Mouse (Mus musculus): ENCODE data around the gene Fbp1.
"Not testable (repeated sequence)": the region's sequence is repeated elsewhere in the genome, so short reads cannot be mapped to it uniquely, and the experiment has no call there.

Gene Fbp1

DNA sequence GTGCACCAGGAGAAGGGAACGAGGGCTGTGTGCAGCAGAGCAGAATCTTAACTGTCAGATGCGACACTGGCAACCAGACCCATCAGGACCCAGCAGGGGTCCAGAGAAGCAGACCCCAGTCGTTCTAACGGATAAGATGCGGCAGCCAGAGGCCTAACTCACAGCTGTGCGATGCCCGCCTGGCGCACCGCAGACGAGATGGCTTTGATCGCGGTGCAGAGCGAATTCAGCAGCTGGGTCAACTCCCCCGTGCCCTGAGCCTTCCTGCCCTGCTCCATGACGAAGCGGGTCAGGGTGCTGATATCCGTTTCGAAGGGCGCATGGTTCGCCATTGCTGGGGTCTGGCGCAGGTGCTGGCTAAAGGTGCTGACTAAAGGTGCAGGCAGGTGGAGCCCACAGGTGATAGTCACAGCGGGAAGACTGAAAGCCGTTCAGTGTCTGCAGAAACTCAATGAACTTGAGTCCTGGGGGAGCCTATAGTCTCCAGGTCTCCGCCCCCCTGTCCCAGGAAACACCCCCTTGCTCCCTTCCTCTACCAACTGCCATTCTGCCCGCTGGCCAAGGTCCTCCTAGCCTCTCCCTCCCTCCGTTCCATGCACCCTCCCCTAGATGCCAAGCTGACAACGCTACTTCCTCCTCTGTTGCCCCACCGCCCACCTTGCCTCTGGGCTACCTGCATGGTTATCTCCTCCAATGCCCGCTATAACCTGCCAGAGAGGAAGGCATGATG, at the start of gene Fbp1:
Gene Fbp1, minus strand, starts transcription at position 571 of the 730 bp plus-strand sequence.
- peak; percentile 90 for DNase-seq

DNA sequence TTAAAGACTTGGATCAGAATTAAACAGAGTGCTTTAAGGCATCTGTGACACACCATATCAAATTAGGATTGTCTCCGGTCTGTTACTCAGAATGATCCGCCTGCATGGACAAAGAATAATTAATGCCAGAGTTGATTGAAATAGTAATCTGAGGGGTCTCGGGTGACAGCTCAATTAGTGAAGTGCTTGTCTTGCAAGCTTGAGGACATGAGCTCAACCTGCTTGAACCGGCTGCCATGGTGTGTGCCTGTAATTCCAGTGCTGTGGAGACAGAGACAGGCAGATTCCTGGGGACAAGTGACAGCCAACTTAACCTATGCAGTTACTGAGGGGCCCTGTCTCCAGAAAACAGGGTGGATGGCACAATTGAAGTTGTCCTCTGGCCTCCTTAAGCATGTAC, 44.4 kb upstream of the Fbp1 start:
- DNase-seq, result no peak

DNA sequence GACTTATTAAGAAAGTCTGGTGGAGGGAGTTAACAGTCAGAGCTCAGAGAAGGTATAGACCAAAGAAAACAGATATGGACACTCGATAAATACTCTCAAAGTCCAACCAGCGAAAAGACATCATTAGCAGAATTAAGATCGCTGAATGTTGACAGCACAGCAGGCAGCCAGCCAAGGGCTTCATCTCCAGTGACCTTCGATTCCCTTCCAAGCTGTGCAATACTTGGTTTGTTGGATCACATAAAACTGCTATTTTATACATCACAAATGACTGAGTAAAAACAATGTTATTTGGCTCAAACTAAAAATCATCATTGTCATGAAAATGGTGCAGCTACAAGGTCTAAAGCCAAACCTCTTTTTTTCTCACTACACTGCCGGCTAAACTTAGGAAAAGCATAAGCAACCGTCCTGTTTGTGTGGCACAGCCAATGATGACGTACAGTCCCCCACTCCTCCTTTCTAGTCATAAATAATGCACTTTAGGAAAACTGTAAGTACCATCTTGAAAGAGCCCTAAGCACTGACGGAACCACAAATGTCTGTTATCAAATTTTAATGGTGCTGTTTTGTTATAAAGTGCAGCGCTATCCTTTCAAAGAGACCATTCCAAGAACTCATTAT, 41.8 kb upstream of the Fbp1 start:
- peak; percentile 36 for DNase-seq

DNA sequence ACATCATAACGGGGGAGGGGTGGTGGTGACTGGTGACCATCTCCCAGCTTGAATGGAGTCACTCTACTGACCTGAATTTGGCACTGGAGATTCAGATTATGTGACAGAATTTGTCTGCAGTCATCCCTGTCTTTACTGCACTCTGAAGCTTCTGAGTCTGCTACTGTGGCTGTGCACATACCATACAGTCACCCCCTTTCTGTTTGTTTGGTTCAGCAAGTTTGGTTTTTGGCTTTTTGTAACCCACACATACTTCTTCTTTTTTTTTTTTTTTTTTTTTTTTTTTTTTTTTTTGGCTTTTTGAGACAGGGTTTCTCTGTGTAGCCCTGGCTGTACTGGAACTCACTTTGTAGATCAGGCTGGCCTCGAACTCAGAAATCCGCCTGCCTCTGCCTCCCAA, 41.1 kb upstream of the Fbp1 start:
- DNase-seq, result not testable (repeated sequence)

DNA sequence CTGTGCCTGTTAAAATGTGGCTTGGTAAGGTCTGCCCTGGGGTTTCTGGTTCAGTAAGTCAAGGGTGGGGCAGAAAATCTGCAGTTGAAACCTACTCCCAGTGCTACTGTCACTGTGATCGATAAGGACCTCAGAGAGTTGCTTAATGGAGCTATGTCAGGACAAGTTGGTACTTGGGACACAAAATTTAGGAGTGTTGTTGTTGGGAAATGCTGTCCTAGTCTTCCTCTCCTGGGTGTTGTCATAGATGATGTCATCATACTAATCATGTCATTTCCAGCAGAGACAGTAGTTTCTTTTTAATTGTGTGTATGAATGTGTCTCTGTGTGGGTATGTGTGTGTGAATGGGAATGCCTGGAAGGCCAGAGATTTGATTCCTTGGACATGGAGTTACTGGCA, 39.4 kb upstream of the Fbp1 start:
- DNase-seq, result no peak

DNA sequence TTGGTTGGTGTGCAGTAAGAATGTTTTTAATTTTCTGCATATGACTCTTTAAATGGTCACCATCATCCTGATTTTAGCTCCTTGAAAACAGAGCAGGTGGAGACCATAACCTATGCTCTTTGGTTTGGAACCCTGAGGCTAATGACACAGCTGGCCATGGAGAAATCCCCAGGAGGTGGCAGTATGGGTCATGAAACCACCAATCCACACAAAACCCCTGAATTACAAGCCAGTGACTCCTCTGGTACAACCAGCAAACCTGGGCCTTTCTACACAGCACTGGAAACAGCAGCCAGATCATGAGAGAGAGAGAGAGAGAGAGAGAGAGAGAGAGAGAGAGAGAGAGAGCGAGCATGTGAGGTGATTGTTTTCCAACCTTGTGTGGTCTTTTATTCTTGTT, 38.4 kb upstream of the Fbp1 start:
- DNase-seq, result peak; percentile 56

DNA sequence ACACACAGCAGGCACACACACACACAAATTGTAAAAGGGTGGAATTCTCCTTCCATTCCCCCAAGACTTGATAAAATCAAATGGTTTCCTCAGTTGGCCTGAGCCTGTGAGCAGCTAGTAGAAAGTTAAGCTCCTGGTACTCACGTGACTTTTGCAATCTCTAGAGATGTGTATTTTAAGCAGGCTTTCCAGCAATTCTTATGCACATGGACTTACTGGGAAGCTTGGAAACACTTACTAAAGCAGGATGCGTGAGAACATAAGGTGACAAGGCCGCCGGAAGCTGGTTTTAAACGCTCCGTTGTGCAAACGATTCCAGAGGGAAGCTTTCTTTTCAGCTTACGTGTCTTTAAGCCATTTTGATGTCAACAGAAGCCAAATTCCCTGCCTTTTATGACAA, 35.1 kb upstream of the Fbp1 start:
- no peak for DNase-seq

DNA sequence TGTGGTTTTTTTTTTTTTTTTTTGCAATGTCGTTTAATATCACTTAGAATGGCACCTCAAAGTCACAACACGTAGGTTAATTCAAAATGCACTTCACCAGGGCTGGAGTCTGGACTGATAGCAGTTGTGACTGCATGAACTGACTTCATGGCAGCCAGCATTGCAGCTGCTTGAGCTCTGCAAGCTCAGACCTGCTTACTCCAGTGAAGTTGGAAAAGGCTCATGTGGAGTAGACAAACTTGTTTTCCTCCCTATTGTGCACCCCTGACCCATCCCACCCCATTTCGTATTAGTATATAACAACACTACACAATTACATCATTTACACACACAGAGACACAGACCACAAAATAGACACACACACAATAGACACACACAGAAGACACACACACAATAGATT, 34.6 kb upstream of the Fbp1 start:
- no peak for DNase-seq

DNA sequence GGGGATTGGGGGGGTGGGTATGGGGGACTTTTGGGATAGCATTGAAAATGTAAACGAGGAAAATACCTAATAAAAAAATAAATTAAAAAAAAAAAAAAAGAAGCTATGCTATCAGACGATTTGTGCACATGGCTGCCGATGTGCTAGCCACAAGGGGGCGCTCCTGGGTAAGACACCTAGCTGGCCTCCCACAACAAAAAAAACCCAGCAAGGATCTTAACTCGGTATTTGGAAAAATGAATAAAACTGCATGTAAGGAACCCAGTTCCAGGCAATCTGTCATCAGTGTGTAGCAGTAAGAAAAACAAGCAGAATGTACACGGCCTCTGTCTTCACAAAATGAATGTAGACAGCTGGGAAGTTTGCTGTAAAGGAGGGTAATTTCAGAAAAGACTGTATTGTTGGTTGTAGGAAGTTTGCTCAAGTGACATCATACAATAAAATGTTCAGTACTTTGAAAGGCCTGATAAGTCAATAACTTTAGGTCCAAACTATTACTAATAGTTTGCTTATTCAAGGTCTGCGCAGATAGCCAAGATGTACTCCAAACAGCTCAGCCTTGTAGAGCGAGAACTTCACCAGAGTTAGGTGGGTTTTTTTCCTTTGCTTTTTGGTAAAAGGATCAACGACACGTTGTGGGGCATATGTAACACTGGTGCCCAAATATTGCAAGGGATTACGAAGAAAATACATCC, 31.7 kb upstream of the Fbp1 start:
- DNase-seq, result peak; percentile 51

DNA sequence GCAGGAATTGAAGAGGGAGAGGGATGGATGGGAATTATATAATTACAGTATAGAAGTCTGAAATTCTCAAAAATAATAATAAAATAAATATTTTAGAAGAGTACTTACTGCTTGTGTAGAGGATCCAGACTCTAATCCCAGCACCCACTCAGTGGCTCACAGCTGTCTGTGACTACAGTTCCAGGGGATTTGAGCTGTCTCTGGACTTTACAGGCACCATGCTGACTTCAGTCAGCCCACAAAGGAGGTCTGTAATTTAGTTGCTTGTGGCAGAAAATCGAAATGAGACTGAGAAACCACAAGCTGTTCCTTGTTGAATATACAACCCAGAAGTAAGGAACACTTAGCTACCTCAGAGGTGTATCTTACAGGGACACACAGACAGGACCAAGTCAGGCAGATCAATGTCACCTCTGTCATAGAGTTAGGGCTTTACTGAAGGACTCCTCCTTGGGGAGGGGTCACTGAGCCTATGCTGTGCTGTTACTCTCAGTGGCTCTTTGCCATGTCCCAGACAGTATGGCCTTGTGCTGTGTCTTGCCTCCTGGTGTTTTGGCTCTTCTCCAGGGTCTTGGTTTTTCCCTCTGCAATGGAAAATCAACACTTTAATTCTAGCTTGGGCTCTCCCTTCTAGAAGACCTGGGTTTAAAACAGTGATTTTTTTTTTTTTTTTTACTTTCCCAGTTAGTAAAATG, 29.5 kb upstream of the Fbp1 start:
- DNase-seq, result no peak

DNA sequence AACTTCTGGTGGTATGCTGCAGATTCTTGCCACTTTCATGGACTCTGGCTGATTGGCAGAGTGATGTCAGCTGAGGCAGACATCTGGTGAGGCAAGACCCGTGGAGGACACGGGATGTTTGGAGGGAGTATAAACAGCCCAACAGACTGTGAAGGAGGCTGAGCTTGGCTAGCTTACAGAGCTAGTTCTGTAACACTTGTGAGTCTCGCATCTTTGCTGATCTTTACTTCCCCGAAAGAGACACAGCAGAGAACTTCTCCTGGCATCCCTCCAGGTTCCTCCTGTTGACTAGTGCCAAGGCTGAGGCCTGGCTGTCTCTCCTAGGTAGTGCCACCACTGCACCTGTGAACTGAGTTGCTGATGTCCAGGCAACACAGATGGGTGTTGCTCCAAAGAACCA, 28.6 kb upstream of the Fbp1 start:
- DNase-seq, result peak; percentile 80

DNA sequence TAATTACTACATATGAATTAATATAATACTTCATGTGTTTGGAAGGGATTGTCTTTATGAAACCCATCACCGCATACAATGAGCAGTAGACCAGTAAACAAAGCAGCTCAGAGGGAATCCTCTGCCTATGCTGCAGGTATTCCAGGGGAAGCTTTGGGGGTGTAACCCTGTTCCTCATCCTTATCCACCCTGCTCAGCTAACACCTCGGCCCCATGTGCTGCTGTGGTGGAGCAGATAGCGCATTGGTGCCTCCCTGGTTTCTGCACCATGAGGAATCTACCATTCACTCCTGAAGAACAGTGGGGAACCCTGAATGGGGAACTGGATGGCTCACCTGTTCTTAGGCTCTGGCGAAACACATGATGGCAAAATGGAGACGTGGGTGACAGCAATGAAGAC, 23.5 kb upstream of the Fbp1 start:
- no peak for DNase-seq

DNA sequence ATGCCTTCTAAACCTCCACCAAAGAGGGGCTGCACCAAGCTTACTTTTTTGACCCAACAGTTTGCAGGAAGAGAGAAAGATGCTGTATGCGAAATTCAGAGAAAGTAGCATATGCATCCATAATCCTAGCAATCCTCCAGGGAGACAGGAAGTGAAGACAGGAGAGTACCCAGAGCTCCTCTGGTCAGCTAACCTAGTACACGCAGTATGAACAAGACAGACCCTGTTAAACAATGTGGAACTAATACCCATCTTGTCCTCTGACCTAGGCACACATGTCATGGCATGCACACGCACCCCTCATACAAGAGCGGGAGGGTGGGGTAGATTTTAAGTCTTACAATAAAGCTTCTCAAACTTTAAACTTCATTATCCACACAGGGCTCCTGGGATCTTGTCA, 22.1 kb upstream of the Fbp1 start:
- DNase-seq, result no peak

DNA sequence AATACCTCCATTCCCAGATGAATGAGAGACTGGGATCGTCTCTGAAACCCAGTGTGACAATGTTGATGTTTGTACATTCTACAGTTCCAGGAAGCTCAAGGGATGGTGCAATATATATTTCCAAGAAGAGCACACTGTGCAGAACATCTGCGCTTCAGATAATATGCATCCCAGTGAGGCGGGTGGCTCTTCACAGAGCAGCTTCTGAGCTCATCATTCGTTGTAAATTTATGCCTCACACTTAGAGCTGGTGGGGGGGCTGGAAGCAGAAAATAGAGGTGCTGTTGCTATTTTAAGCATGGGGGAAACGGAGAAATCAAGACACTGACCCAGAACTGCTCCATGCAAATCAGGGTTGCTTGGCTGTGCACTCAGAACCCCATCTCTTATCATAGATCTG, 21.7 kb upstream of the Fbp1 start:
- no peak for DNase-seq

DNA sequence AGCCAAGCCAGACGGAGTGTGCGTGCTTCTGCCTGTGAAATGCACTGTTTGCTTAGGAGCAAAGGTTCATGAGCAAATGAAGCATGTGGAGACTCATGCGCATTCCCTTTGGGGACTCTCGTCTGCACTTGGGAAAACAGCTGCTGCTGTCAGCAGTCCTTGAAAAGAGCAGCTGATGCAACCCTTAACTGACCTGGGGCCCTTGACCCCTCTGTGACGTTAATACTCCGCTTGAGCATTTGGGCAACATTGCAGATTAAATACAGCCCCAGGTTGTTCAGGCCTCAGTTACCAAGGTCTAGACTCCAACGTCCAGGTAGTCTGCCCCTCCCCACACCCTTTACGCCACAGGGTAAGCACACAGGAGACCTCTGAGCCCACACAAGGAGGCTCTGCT, 20.1 kb upstream of the Fbp1 start:
- DNase-seq, result peak; percentile 96

DNA sequence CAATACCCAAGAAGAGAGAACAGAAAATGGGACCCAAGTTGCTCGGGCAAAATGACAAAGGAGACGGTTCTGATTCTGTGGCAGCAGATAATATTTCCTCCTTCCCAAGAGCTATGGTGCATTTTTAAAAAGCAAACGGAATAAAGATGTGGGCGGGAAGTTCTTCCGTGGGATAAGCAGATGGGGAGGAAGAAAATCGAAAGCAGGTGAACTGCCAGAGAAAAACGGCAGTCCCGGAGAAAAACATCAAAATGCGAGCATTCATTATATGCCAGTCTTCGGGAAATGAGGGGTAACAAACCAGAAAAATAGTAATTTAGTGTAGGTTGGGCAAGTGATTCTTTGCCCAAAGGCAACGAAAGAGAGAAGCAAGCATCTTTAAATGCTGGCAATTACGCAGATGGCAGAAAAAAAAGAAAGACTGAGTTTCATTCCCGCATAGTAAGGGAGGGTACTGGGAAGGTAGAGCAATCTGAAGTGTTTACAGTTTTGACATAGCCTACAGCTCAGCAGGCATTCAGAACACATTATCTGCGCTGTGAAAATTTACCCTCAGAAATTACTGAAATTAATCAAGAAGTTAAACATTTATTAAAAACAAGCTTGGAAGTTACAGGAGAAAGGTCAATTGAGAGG, 19.6 kb upstream of the Fbp1 start:
- no peak for DNase-seq

DNA sequence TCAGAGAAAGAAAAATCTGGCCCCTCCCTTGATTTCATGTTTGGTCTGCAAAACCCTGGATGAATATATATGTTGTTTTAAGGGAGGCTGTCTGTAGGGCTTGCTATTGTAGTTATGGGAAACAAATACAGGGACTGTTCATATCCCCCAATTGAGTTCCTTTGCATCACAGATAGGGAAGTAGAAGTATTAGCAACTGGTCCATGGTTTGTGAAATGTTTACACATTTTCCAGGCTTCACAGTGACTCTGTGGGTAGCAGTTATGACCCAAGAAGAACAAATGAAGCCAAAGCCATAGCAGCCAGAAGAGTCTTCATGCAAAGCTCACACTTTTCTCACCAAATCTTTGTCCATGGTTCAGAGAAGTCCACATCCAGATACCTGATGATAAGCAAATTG, 13.1 kb upstream of the Fbp1 start:
- no peak for DNase-seq

DNA sequence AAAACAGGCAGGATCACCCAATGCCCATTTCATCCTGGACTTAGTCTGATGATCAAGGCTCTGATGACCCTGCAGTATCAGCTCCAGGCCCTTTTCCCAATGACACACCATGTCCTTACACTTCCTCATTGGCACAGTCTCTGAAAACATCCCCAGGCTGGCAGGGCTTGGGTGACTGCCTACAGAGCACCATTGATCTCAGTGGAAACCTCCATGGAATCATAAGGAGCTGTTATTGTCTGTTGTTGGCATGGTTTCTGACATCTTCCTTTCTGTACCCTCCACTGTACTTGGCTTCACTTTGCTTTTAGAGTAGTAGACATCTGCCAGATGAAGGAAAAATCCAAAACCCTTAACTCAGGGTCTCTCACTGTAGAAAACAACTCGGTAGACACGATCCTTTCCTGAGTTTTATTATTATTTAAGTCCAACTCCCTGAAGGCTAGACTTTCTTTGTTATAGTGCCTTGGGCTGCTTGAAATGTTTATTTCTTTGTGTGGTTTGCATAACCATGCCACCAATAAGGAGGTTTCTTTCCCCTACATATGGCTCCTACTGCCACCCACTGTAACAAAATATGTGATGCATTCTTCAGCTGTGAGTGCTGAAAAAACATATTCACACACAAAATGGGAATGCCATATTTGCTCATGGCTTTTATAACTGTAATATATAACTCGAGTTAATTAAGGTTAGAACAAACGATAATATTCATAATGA, 10.0 kb upstream of the Fbp1 start:
- DNase-seq, result no peak

DNA sequence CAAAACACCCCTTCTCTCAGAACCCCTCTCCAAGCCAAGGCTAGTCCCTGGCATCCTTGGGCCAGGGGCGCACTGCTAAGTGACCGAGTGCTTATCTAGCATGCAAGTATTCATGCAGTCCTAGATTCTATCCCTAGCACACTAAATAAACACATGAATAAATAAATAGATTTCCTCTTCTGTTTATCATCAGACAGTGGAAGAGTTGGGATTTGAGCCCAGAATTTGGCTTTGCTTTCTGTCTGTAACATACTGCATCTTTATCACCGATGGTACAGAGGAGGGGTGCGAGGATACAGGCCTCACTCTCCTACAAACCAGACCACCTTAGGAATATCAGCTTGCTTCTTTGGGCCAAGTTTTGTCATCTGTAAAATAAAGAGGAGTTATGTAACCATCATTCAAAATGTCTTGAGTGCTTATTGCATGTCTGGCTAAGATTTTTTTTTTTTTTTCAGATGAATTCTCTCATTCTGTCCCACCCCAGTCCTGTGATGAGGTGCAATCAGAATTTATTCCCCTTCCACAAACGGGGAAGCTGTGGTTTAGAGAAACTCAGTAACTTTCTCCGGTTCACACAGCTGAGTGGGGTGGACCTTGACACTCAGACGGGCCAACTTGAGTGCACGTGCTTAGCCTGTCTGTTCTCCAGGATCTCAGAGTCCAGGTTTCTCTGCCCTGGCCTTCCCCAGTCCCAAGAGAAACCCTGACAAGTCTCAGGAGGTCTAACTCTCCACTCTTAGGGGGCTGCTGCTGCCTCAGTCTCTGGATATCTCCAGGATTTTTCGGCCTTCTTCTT, 5.2 kb upstream of the Fbp1 start:
- DNase-seq, result peak; percentile 85

DNA sequence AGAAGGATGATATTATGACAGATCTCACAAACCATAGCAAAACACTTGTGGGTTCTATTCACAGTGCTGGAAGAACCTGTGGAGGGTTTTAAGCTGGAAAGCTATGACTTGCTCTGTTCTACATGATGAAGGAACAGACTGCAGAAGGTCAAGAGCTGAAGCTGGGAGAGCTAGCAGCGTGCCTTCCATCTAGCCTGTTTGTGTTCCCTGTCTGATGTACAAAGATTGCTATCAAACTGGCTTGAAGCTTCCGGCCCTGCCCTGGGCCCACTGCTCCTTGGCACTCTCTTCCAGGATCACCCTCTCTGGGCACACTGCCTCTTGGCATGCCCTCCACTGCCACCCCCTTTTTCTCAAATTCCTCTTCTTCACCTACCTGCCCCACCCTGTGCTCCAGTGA, 1.2 kb upstream of the Fbp1 start:
- DNase-seq, result no peak

DNA sequence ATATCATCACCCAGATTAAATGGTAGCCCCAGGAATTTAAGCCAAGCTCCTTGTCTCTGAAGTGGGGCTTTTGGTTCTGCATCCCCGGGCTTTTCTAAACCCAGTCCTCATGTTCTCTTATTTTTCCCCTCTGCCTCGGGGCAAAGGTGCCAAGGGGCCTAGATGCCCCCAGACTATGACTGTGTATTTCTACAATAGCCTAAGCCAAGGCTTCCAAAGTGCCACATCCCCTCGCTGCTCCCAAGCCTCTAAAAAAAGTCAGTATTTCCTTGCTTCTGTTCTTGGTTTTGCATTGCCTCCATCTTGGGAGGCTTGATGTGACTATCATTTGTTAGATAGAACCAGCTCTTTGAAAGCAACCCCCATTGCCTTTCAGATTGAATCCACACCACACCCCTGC, 3.5 kb downstream of the Fbp1 start:
- no peak for DNase-seq

DNA sequence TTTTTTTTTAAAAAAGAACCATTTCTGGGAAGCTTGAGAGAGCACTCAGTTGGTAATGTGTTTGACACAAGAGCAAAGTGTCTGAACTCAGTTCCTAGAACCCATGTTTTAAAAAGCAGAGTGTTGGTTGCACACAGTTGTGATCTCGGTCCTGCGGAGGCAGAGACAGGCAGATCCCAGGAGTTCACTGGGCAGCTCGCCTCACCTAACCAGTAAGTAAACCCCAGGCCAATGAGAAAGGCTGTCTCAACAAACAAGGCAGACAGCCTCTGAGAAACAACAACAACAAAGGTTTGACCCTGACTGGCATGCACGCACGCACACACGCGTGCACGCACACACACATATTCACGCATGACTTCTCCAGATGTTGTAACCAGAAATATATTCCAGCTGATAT, 4.2 kb downstream of the Fbp1 start:
- DNase-seq, result no peak
